Mouse (Mus musculus) neural tube, embryonic 13.5 days (tissue): ENCODE results near the gene Gpc5. TPM values are rescaled to one million over a fixed set of nuclear protein-coding genes. Genes with fewer than 3 reads are reported as not detected.

Source experiments
- ATAC-seq: fragments of 200-750 bp; cut with Nextera tagmentation; 2 replicates; pipeline ENCODE4 v1.8.0; 2017; ENCODE audit warnings: low read depth, mild to moderate bottlenecking, moderate TSS enrichment, moderate library complexity
- H3K27ac ChIP-seq: fragments of 300-500 bp; sonication (generic); replicated peaks from 2 replicates; pipeline ENCODE4 v1.5.1; 2015; ENCODE audit warnings: moderate library complexity, mild to moderate bottlenecking, inconsistent platforms
- H3K27me3 ChIP-seq: fragments of 300-500 bp; sonication (generic); 2 replicates; pipeline ENCODE4 v1.6.1; 2015; ENCODE audit warnings: mild to moderate bottlenecking, inconsistent platforms
- H3K36me3 ChIP-seq: fragments of 300-500 bp; sonication (generic); 2 replicates; pipeline ENCODE4 v1.6.1; 2015; ENCODE audit warnings: mild to moderate bottlenecking, inconsistent platforms
- H3K4me1 ChIP-seq: fragments of 300-500 bp; sonication (generic); replicated peaks from 2 replicates; pipeline ENCODE4 v1.6.1; 2015; ENCODE audit warnings: inconsistent platforms
- H3K4me2 ChIP-seq: fragments of 300-500 bp; sonication (generic); 2 replicates; pipeline ENCODE4 v1.6.1; 2015; ENCODE audit warnings: inconsistent platforms, mild to moderate bottlenecking, moderate library complexity
- H3K4me3 ChIP-seq: fragments of 300-500 bp; sonication (generic); 2 replicates; pipeline ENCODE4 v1.5.1; 2015; ENCODE audit warnings: mild to moderate bottlenecking, inconsistent platforms
- H3K9ac ChIP-seq: fragments of 300-500 bp; sonication (generic); 2 replicates; pipeline ENCODE4 v1.6.1; 2015; ENCODE audit warnings: moderate library complexity, mild to moderate bottlenecking, inconsistent platforms
- H3K9me3 ChIP-seq: fragments of 300-500 bp; sonication (generic); 2 replicates; pipeline ENCODE4 v1.6.1; 2016; ENCODE audit warnings: inconsistent platforms
- WGBS: fragments of 180-500 bp; shearing (Covaris S2); methylation state at CpG from one replicate; pipeline ENCODE4 v1.1.7; 2015; 5-methylcytosine and 5-hydroxymethylcytosine counted together
- polyA plus RNA-seq: library from polyadenylated mRNA; unstranded; fragments of >200 nt; fragmentation: Nextera tagmentation; extraction: Ambion mirVana; gene quantifications from 2 replicates; pipeline ENCODE4 v1.2.1, GENCODE M21; 2015

The Gpc5 gene
- polyA plus RNA-seq, 1 experiment from 2014 or later = 7.1 TPM

- H3K27ac ChIP-seq = no peak overlapping the region
- H3K9me3 ChIP-seq = no peaks in the 10 kb centered on the region
- ATAC-seq = no peak
- 23% methylated on average over 1 of the region's 1 CpGs for WGBS
- H3K4me3 ChIP-seq = no peak overlapping the region
- H3K36me3 ChIP-seq = no peaks in the 10 kb centered on the region
- H3K4me1 ChIP-seq = peaks cover 11% of the 10 kb centered on the region; the same call in 1 of the 2 replicates
- no peak overlapping the region for H3K9ac ChIP-seq
- no peaks in the 10 kb centered on the region for H3K27me3 ChIP-seq
- no peak overlapping the region for H3K4me2 ChIP-seq
Observed at GRCm38 (mm10) chr14:115819021-115819420, 727.0 kb downstream of the Gpc5 start.

- 42% methylated on average over 7 of the region's 7 CpGs for WGBS
- Histone ChIP-seq H3K36me3 (no peaks in the 10 kb centered on the region), H3K9me3 (no peaks in the 10 kb centered on the region), H3K4me1 (peaks cover 11% of the 10 kb centered on the region; the same call in 1 of the 2 replicates), H3K4me3 (no peak overlapping the region), H3K27ac (no peak overlapping the region), H3K9ac (no peak overlapping the region), H3K27me3 (no peaks in the 10 kb centered on the region), H3K4me2 (no peak overlapping the region)
- peak; percentile 93 for ATAC-seq
Observed at GRCm38 (mm10) chr14:115821657-115822056, 729.6 kb downstream of the Gpc5 start.

- H3K4me1 ChIP-seq = no peaks in the 10 kb centered on the region
- ATAC-seq = no peak
- no peak overlapping the region for H3K27ac ChIP-seq
- no peaks in the 10 kb centered on the region for H3K9me3 ChIP-seq
- H3K4me3 ChIP-seq = no peak overlapping the region
- 76% methylated on average over 5 of the region's 5 CpGs for WGBS
- H3K36me3 ChIP-seq = no peaks in the 10 kb centered on the region
- no peak overlapping the region for H3K9ac ChIP-seq
- H3K4me2 ChIP-seq = no peak overlapping the region
- H3K27me3 ChIP-seq = no peaks in the 10 kb centered on the region
Observed at GRCm38 (mm10) chr14:115830485-115830884, 738.5 kb downstream of the Gpc5 start.

- no peak for ATAC-seq
- H3K36me3 ChIP-seq = no peaks in the 10 kb centered on the region
- H3K27me3 ChIP-seq = no peaks in the 10 kb centered on the region
- H3K9me3 ChIP-seq = no peaks in the 10 kb centered on the region
- no peak overlapping the region for H3K4me2 ChIP-seq
- H3K9ac ChIP-seq = no peak overlapping the region
- H3K4me1 ChIP-seq = no peaks in the 10 kb centered on the region
- H3K4me3 ChIP-seq = no peak overlapping the region
- H3K27ac ChIP-seq = no peak overlapping the region
- WGBS = 2% methylated on average over 7 of the region's 7 CpGs
Observed at GRCm38 (mm10) chr14:115831219-115831755, 739.3 kb downstream of the Gpc5 start.

GRCm38 (mm10) chr14:115831854-115832625 lies 740.0 kb downstream of the Gpc5 start:
- Histone ChIP-seq H3K9ac (no peak overlapping the region), H3K36me3 (no peaks in the 10 kb centered on the region), H3K4me2 (no peak overlapping the region), H3K27ac (no peak overlapping the region), H3K9me3 (no peaks in the 10 kb centered on the region), H3K4me3 (no peak overlapping the region), H3K4me1 (no peaks in the 10 kb centered on the region), H3K27me3 (no peaks in the 10 kb centered on the region)
- 74% methylated on average over 10 of the region's 10 CpGs for WGBS
- no peak for ATAC-seq

- Histone ChIP-seq H3K27me3 (no peaks in the 10 kb centered on the region), H3K9me3 (no peaks in the 10 kb centered on the region), H3K9ac (no peak overlapping the region), H3K4me3 (no peak overlapping the region), H3K27ac (no peak overlapping the region), H3K4me2 (no peak overlapping the region), H3K36me3 (no peaks in the 10 kb centered on the region), H3K4me1 (0 out of 2 replicates have a peak, but pooled peaks cover 3% of the 10 kb centered on the region)
- no peak for ATAC-seq
- WGBS = 82% methylated on average over 2 of the region's 2 CpGs
Observed at GRCm38 (mm10) chr14:115843783-115844182, 751.8 kb downstream of the Gpc5 start.

- Histone ChIP-seq H3K4me3 (no peak overlapping the region), H3K27ac (no peak overlapping the region), H3K9me3 (no peaks in the 10 kb centered on the region), H3K27me3 (no peaks in the 10 kb centered on the region), H3K36me3 (no peaks in the 10 kb centered on the region), H3K4me2 (no peak overlapping the region), H3K4me1 (0 out of 2 replicates have a peak, but pooled peaks cover 3% of the 10 kb centered on the region), H3K9ac (no peak overlapping the region)
- 71% methylated on average over 1 of the region's 1 CpGs for WGBS
- ATAC-seq = no peak
Observed at GRCm38 (mm10) chr14:115844773-115845427, 752.9 kb downstream of the Gpc5 start.

GRCm38 (mm10) chr14:115869127-115869526 lies 777.1 kb downstream of the Gpc5 start:
- no peak for ATAC-seq
- Histone ChIP-seq H3K4me1 (no peaks in the 10 kb centered on the region), H3K9me3 (no peaks in the 10 kb centered on the region), H3K27ac (no peak overlapping the region), H3K4me3 (no peak overlapping the region), H3K4me2 (no peak overlapping the region), H3K27me3 (no peaks in the 10 kb centered on the region), H3K36me3 (no peaks in the 10 kb centered on the region), H3K9ac (no peak overlapping the region)
- 82% methylated on average over 3 of the region's 3 CpGs for WGBS

GRCm38 (mm10) chr14:115976062-115976461 lies 884.0 kb downstream of the Gpc5 start:
- WGBS = 90% methylated on average over 1 of the region's 1 CpGs
- Histone ChIP-seq H3K36me3 (no peaks in the 10 kb centered on the region), H3K9ac (no peak overlapping the region), H3K27ac (no peak overlapping the region), H3K9me3 (no peaks in the 10 kb centered on the region), H3K4me1 (no peaks in the 10 kb centered on the region), H3K27me3 (no peaks in the 10 kb centered on the region), H3K4me2 (no peak overlapping the region), H3K4me3 (no peak overlapping the region)
- ATAC-seq = no peak

- no peak overlapping the region for H3K4me3 ChIP-seq
- H3K4me2 ChIP-seq = no peak overlapping the region
- WGBS = 80% methylated on average over 2 of the region's 2 CpGs
- H3K9me3 ChIP-seq = no peaks in the 10 kb centered on the region
- no peaks in the 10 kb centered on the region for H3K27me3 ChIP-seq
- no peaks in the 10 kb centered on the region for H3K36me3 ChIP-seq
- no peak overlapping the region for H3K27ac ChIP-seq
- no peaks in the 10 kb centered on the region for H3K4me1 ChIP-seq
- no peak overlapping the region for H3K9ac ChIP-seq
- no peak for ATAC-seq
Observed at GRCm38 (mm10) chr14:115979233-115979632, 887.2 kb downstream of the Gpc5 start.

- 65% methylated on average over 2 of the region's 2 CpGs for WGBS
- Histone ChIP-seq H3K9ac (no peak overlapping the region), H3K4me3 (no peak overlapping the region), H3K36me3 (no peaks in the 10 kb centered on the region), H3K9me3 (no peaks in the 10 kb centered on the region), H3K4me1 (no peaks in the 10 kb centered on the region), H3K27me3 (no peaks in the 10 kb centered on the region), H3K4me2 (no peak overlapping the region), H3K27ac (no peak overlapping the region)
- no peak for ATAC-seq
Observed at GRCm38 (mm10) chr14:115990764-115991163, 898.7 kb downstream of the Gpc5 start.

GRCm38 (mm10) chr14:115993520-115994106 lies 901.6 kb downstream of the Gpc5 start:
- no peak overlapping the region for H3K4me2 ChIP-seq
- H3K9ac ChIP-seq = no peak overlapping the region
- H3K9me3 ChIP-seq = no peaks in the 10 kb centered on the region
- no peaks in the 10 kb centered on the region for H3K27me3 ChIP-seq
- H3K27ac ChIP-seq = no peak overlapping the region
- no peak overlapping the region for H3K4me3 ChIP-seq
- no peaks in the 10 kb centered on the region for H3K4me1 ChIP-seq
- WGBS = 66% methylated on average over 5 of the region's 5 CpGs
- no peaks in the 10 kb centered on the region for H3K36me3 ChIP-seq
- no peak for ATAC-seq
